Mouse (Mus musculus): Measurements from ENCODE around the gene Camk2n1. TPM values are rescaled to one million over a fixed set of nuclear protein-coding genes. Genes with fewer than 3 reads are reported as not detected.

Camk2n1 gene
- polyA plus RNA-seq, 1 experiment from 2014 or later, result 10.9 TPM

DNA sequence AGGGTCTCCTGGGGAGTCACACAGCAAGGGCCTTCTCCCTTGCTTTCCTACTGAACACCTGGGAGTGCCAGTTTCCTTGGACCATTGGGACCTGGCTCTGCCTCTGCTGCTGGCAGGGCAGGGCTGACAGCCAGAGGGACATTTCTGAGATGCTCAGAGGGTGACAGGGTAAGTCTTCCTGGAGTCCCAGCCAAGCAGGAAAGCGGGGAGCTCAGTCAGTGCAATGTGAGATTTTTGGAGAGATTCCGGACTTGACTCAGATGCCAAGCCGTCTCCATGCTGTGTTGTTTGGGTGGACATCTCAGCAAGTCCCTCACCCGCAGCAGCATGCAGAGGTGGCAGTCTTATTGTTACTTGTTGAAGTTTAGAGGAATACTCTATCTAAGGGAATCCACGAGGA is 13.3 kb downstream of the Camk2n1 start:
- Histone ChIP-seq H3K9ac (ENCODE audit: low read depth, low read length) (no peak overlapping the region), H3K4me1 (replicated peaks; ENCODE audit: control insufficient read depth, insufficient read depth, low read length) (peaks cover 16% of the 10 kb centered on the region)

GRCm38 (mm10) chr4:138469080-138469479 is 15.0 kb downstream of the Camk2n1 start:
- no peaks in the 10 kb centered on the region for H3K27me3 ChIP-seq (replicated peaks; ENCODE audit: control insufficient read depth, insufficient read depth, low read length)
- H3K4me3 ChIP-seq (ENCODE audit: low read depth, low read length), result no peak overlapping the region
- H3K9me3 ChIP-seq (ENCODE audit: control insufficient read depth), result no peaks in the 10 kb centered on the region
- no peak for TF ChIP-seq CTCF (IDR thresholded peaks at IDR 0.05; ENCODE audit: low read depth)
- H3K27ac ChIP-seq (ENCODE audit: low read depth, low read length), result no peak overlapping the region
- peaks cover 10% of the 10 kb centered on the region; the same call in 1 of the 2 replicates for H3K4me1 ChIP-seq (replicated peaks; ENCODE audit: control insufficient read depth, insufficient read depth, low read length)
- H3K4me2 ChIP-seq (replicated peaks; ENCODE audit: low read depth), result peak overlapping the region; percentile 45
- WGBS, result 13% methylated on average over 7 of the region's 7 CpGs
- no peaks in the 10 kb centered on the region for H3K36me3 ChIP-seq (ENCODE audit: control insufficient read depth, insufficient read depth)
- no peak for ATAC-seq
- H3K9ac ChIP-seq (ENCODE audit: low read depth, low read length), result no peak overlapping the region

More for the DNA sequence above, 13.3 kb downstream of the Camk2n1 start:
- no peak for TF ChIP-seq CTCF (IDR thresholded peaks at IDR 0.05; ENCODE audit: low read depth)
- ATAC-seq, result no peak
- no peaks in the 10 kb centered on the region for H3K36me3 ChIP-seq (ENCODE audit: control insufficient read depth, insufficient read depth)
- H3K4me2 ChIP-seq (replicated peaks; ENCODE audit: low read depth), result peak overlapping the region; percentile 38
- H3K4me3 ChIP-seq (ENCODE audit: low read depth, low read length), result no peak overlapping the region; the same call in 1 of the 2 replicates
- H3K9me3 ChIP-seq (ENCODE audit: control insufficient read depth), result no peaks in the 10 kb centered on the region
- 83% methylated on average over 5 of the region's 5 CpGs for WGBS
- no peaks in the 10 kb centered on the region for H3K27me3 ChIP-seq (replicated peaks; ENCODE audit: control insufficient read depth, insufficient read depth, low read length)
- peak overlapping the region; percentile 77 for H3K27ac ChIP-seq (ENCODE audit: low read depth, low read length)

DNA sequence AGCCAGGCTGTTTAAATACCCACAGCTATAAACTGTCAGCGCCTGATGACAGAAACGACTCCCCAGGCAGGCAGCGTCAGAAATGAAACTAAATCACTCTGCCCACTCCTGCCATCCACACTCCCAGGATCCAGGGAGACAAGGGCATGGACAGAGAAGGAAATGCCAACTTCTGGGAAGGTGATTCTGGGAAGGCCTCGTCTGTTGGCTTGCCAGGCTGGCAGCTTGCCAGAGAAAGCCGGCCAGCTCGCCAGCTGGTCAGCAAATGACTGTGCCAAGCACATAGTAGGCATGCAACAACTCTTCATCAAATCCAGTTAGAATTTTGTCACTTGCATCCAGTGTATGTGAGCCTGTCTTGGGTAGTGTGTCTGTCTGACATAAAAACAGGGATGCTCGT is 17.1 kb downstream of the Camk2n1 start:
- WGBS, result 33% methylated on average over 7 of the region's 7 CpGs
- Histone ChIP-seq H3K4me3 (ENCODE audit: low read depth, low read length) (no peak overlapping the region), H3K36me3 (ENCODE audit: control insufficient read depth, insufficient read depth) (no peaks in the 10 kb centered on the region), H3K9ac (ENCODE audit: low read depth, low read length) (no peak overlapping the region), H3K27ac (ENCODE audit: low read depth, low read length) (no peak overlapping the region), H3K27me3 (replicated peaks; ENCODE audit: control insufficient read depth, insufficient read depth, low read length) (no peaks in the 10 kb centered on the region; the same call in 1 of the 2 replicates), H3K4me2 (replicated peaks; ENCODE audit: low read depth) (peak overlapping the region; percentile 25), H3K4me1 (replicated peaks; ENCODE audit: control insufficient read depth, insufficient read depth, low read length) (0 out of 2 replicates have a peak, but pooled peaks cover 6% of the 10 kb centered on the region), H3K9me3 (ENCODE audit: control insufficient read depth) (no peaks in the 10 kb centered on the region)
- ATAC-seq, result no peak
- TF ChIP-seq CTCF (IDR thresholded peaks at IDR 0.05; ENCODE audit: low read depth), result no peak

GRCm38 (mm10) chr4:138479595-138479994 is 25.5 kb downstream of the Camk2n1 start:
- Histone ChIP-seq H3K9ac (ENCODE audit: low read depth, low read length) (no peak overlapping the region), H3K27me3 (replicated peaks; ENCODE audit: control insufficient read depth, insufficient read depth, low read length) (no peaks in the 10 kb centered on the region; the same call in 1 of the 2 replicates), H3K9me3 (ENCODE audit: control insufficient read depth) (no peaks in the 10 kb centered on the region), H3K4me2 (replicated peaks; ENCODE audit: low read depth) (no peak overlapping the region), H3K4me3 (ENCODE audit: low read depth, low read length) (no peak overlapping the region), H3K4me1 (replicated peaks; ENCODE audit: control insufficient read depth, insufficient read depth, low read length) (no peaks in the 10 kb centered on the region), H3K27ac (ENCODE audit: low read depth, low read length) (no peak overlapping the region), H3K36me3 (ENCODE audit: control insufficient read depth, insufficient read depth) (no peaks in the 10 kb centered on the region)
- ATAC-seq, result no peak
- 79% methylated on average over 7 of the region's 7 CpGs for WGBS
- no peak for TF ChIP-seq CTCF (IDR thresholded peaks at IDR 0.05; ENCODE audit: low read depth)

GRCm38 (mm10) chr4:138480962-138481361 is 26.8 kb downstream of the Camk2n1 start:
- no peak overlapping the region for H3K27ac ChIP-seq (ENCODE audit: low read depth, low read length)
- H3K27me3 ChIP-seq (replicated peaks; ENCODE audit: control insufficient read depth, insufficient read depth, low read length), result no peaks in the 10 kb centered on the region; the same call in 1 of the 2 replicates
- 30% methylated on average over 9 of the region's 9 CpGs for WGBS
- no peaks in the 10 kb centered on the region for H3K4me1 ChIP-seq (replicated peaks; ENCODE audit: control insufficient read depth, insufficient read depth, low read length)
- no peak for ATAC-seq
- no peaks in the 10 kb centered on the region for H3K9me3 ChIP-seq (ENCODE audit: control insufficient read depth)
- H3K4me2 ChIP-seq (replicated peaks; ENCODE audit: low read depth), result no peak overlapping the region; the same call in 1 of the 2 replicates
- TF ChIP-seq CTCF (IDR thresholded peaks at IDR 0.05; ENCODE audit: low read depth), result no peak
- no peak overlapping the region for H3K9ac ChIP-seq (ENCODE audit: low read depth, low read length)
- H3K36me3 ChIP-seq (ENCODE audit: control insufficient read depth, insufficient read depth), result no peaks in the 10 kb centered on the region
- no peak overlapping the region for H3K4me3 ChIP-seq (ENCODE audit: low read depth, low read length)

- no peaks in the 10 kb centered on the region for H3K36me3 ChIP-seq (ENCODE audit: control insufficient read depth, insufficient read depth)
- no peak overlapping the region for H3K4me2 ChIP-seq (replicated peaks; ENCODE audit: low read depth)
- no peak overlapping the region for H3K27ac ChIP-seq (ENCODE audit: low read depth, low read length)
- no peaks in the 10 kb centered on the region for H3K9me3 ChIP-seq (ENCODE audit: control insufficient read depth)
- no peak overlapping the region for H3K9ac ChIP-seq (ENCODE audit: low read depth, low read length)
- no peak for TF ChIP-seq CTCF (IDR thresholded peaks at IDR 0.05; ENCODE audit: low read depth)
- no peak for ATAC-seq
- H3K4me3 ChIP-seq (ENCODE audit: low read depth, low read length), result no peak overlapping the region
- H3K4me1 ChIP-seq (replicated peaks; ENCODE audit: control insufficient read depth, insufficient read depth, low read length), result no peaks in the 10 kb centered on the region
- WGBS, result 52% methylated on average over 8 of the region's 8 CpGs
- H3K27me3 ChIP-seq (replicated peaks; ENCODE audit: control insufficient read depth, insufficient read depth, low read length), result no peaks in the 10 kb centered on the region
Observed at GRCm38 (mm10) chr4:138482721-138483120, 28.6 kb downstream of the Camk2n1 start.

GRCm38 (mm10) chr4:138488241-138488640 is 34.1 kb downstream of the Camk2n1 start:
- no peak overlapping the region for H3K27ac ChIP-seq (ENCODE audit: low read depth, low read length)
- WGBS, result 64% methylated on average over 8 of the region's 8 CpGs
- H3K4me1 ChIP-seq (replicated peaks; ENCODE audit: control insufficient read depth, insufficient read depth, low read length), result no peaks in the 10 kb centered on the region
- no peak overlapping the region for H3K4me3 ChIP-seq (ENCODE audit: low read depth, low read length)
- no peak overlapping the region for H3K4me2 ChIP-seq (replicated peaks; ENCODE audit: low read depth)
- H3K36me3 ChIP-seq (ENCODE audit: control insufficient read depth, insufficient read depth), result no peaks in the 10 kb centered on the region
- no peaks in the 10 kb centered on the region for H3K27me3 ChIP-seq (replicated peaks; ENCODE audit: control insufficient read depth, insufficient read depth, low read length)
- no peak overlapping the region for H3K9ac ChIP-seq (ENCODE audit: low read depth, low read length)
- H3K9me3 ChIP-seq (ENCODE audit: control insufficient read depth), result no peaks in the 10 kb centered on the region
- no peak for ATAC-seq
- no peak for TF ChIP-seq CTCF (IDR thresholded peaks at IDR 0.05; ENCODE audit: low read depth)

Measured in intestine, postnatal 0 days (tissue).